Mouse (Mus musculus) lung, embryonic 16.5 days (tissue): ENCODE data around the gene Auts2. TPM values are rescaled to one million over a fixed set of nuclear protein-coding genes. Genes with fewer than 3 reads are reported as not detected.

Experiments used
- ATAC-seq: fragments of 200-750 bp; cut with Nextera tagmentation; 2 replicates; pipeline ENCODE4 v1.8.0; 2017; ENCODE audit warnings: low read depth, mild to moderate bottlenecking, moderate library complexity
- H3K27ac ChIP-seq: fragments of 300-500 bp; sonication (generic); 2 replicates; pipeline ENCODE4 v1.5.1; 2014; ENCODE audit warnings: mild to moderate bottlenecking, control low read depth, low read length
- H3K27me3 ChIP-seq: fragments of 300-500 bp; sonication (generic); 2 replicates; pipeline ENCODE4 v1.6.1; 2014; ENCODE audit warnings: low read depth, low read length, mixed read lengths; ENCODE audit not compliant: control insufficient read depth, insufficient read depth
- H3K36me3 ChIP-seq: fragments of 300-500 bp; sonication (generic); 2 replicates; pipeline ENCODE4 v1.6.1; 2014; ENCODE audit warnings: low read length; ENCODE audit not compliant: control insufficient read depth, insufficient read depth
- H3K4me1 ChIP-seq: fragments of 300-500 bp; sonication (generic); replicated peaks from 2 replicates; pipeline ENCODE4 v1.6.1; 2014; ENCODE audit warnings: low read length, mixed read lengths; ENCODE audit not compliant: control insufficient read depth, insufficient read depth
- H3K4me2 ChIP-seq: fragments of 300-500 bp; sonication (generic); 2 replicates; pipeline ENCODE4 v1.6.1; 2014; ENCODE audit warnings: low read depth, low read length, control low read depth
- H3K4me3 ChIP-seq: fragments of 300-500 bp; sonication (generic); 2 replicates; pipeline ENCODE4 v1.5.1; 2014; ENCODE audit warnings: mild to moderate bottlenecking, low read length, control low read depth
- H3K9ac ChIP-seq: fragments of 300-500 bp; sonication (generic); 2 replicates; pipeline ENCODE4 v1.6.1; 2014; ENCODE audit warnings: low read length, control low read depth
- H3K9me3 ChIP-seq: fragments of 300-500 bp; sonication (generic); 2 replicates; pipeline ENCODE4 v1.6.1; 2016; ENCODE audit warnings: low read length; ENCODE audit not compliant: control insufficient read depth
- WGBS: fragments of 180-500 bp; shearing (Covaris S2); extraction: QIAGEN DNeasy Blood & Tissue Kit; methylation state at CpG from one replicate; pipeline ENCODE4 v1.1.7; 2014; 5-methylcytosine and 5-hydroxymethylcytosine counted together
- polyA plus RNA-seq: library from polyadenylated mRNA; unstranded; fragments of >200 nt; fragmentation: Nextera tagmentation; extraction: Ambion mirVana; gene quantifications from 2 replicates; pipeline ENCODE4 v1.2.1, GENCODE M21; 2015

The Auts2 gene
- polyA plus RNA-seq, 1 experiment from 2014 or later = 12.3 TPM

- H3K9me3 ChIP-seq = no peaks in the 10 kb centered on the region
- H3K4me3 ChIP-seq = no peak overlapping the region
- no peak for ATAC-seq
- no peaks in the 10 kb centered on the region for H3K36me3 ChIP-seq
- no peak overlapping the region for H3K4me2 ChIP-seq
- WGBS = 68% methylated on average over 4 of the region's 4 CpGs
- peaks cover 35% of the 10 kb centered on the region for H3K4me1 ChIP-seq
- H3K27ac ChIP-seq = no peak overlapping the region
- H3K9ac ChIP-seq = no peak overlapping the region
- no peaks in the 10 kb centered on the region for H3K27me3 ChIP-seq
Measured at GRCm38 (mm10) chr5:132332521-132332920, 210.6 kb downstream of the Auts2 start.

DNA sequence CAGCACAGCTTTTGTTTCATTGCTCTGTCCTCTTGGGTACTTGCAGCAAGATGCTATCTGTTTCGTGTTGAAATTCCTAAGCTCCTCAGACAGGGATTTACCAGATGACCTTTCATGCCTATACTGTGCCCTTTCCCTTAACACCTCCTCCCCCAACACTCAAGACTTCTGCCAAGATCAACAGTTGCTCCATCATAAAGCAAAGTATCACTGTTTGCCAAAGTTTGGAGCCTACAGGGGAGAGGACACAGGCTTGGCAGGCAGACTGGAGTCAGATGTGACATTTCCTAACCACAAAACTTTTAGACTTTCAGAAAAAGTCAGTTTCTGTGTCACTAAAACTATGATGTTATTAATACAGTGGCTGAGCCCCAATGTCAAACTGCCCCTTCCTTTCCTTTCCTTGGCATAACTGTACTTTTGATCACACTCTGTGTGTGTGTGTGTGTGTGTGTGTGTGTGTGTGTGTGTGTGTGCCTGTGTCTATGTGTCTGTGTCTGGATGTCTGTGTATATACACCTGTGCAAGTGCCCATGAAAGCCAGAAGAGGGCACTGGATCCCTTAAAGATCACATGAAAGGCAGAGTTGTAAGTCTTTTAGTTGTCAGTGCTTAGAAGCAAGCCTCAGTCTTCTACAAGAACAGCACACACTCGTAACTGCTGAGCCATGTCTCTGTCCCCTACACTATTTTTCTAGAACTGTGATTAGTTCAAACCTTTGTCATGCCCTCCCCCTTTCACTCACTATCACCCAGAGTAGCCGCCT is 213.8 kb downstream of the Auts2 start:
- H3K27ac ChIP-seq = peak overlapping the region; percentile 18; the same call in 1 of the 2 replicates
- ATAC-seq = peak; percentile 96
- 48% methylated on average over 3 of the region's 3 CpGs for WGBS

GRCm38 (mm10) chr5:132324246-132324883 is 218.8 kb downstream of the Auts2 start:
- H3K36me3 ChIP-seq = no peaks in the 10 kb centered on the region
- no peak overlapping the region for H3K27ac ChIP-seq
- peaks cover 2% of the 10 kb centered on the region; the same call in 1 of the 2 replicates for H3K4me1 ChIP-seq
- H3K4me2 ChIP-seq = no peak overlapping the region
- ATAC-seq = no peak
- H3K27me3 ChIP-seq = no peaks in the 10 kb centered on the region
- H3K4me3 ChIP-seq = no peak overlapping the region
- 82% methylated on average over 6 of the region's 6 CpGs for WGBS
- no peak overlapping the region for H3K9ac ChIP-seq
- no peaks in the 10 kb centered on the region for H3K9me3 ChIP-seq

More for the DNA sequence above, 213.8 kb downstream of the Auts2 start:
- Histone ChIP-seq H3K9me3 (no peaks in the 10 kb centered on the region), H3K4me3 (no peak overlapping the region), H3K4me1 (peaks cover 23% of the 10 kb centered on the region), H3K36me3 (no peaks in the 10 kb centered on the region), H3K4me2 (no peak overlapping the region), H3K27me3 (no peaks in the 10 kb centered on the region), H3K9ac (no peak overlapping the region)

DNA sequence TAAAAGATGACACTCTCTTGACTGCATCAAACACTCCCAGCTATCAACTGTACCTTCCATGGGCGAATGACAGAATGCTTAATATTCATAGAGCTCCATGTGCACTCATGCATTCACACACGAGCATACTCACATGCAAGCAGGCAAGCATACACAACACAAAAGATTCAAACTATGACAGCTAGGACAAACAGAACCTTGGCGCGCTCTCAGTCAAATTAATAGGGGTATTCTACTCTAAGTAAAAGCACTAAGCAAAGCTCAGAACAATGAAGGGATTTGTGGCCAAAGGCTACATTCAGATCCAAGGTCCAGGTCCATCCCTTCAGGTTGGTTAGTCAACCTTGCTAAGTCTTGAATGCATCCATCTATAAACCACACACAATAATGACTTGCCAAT is 219.5 kb downstream of the Auts2 start:
- WGBS = 85% methylated on average over 4 of the region's 4 CpGs

DNA sequence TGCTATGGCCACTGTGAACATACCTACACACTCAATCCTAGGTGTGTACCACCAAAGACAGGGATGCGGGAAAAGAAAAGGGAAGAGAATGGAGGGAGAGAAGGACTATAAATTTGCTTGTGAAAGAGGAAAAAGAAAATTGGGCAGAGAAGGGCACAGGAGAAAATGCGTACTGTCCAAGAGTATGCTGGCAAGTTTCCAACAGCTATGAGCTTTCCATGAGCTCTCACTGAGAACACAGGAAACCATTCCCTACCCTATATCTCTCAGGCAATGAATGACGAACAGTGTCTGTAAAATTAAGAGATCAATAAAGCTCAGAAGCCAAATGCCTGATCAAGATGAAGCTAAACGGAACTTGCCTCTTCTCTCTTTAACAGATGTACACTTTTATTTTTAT is 220.2 kb downstream of the Auts2 start:
- Histone ChIP-seq H3K4me2 (no peak overlapping the region), H3K4me3 (no peak overlapping the region), H3K27me3 (no peaks in the 10 kb centered on the region), H3K9me3 (no peaks in the 10 kb centered on the region), H3K27ac (no peak overlapping the region), H3K4me1 (no peaks in the 10 kb centered on the region), H3K9ac (no peak overlapping the region), H3K36me3 (no peaks in the 10 kb centered on the region)
- no peak for ATAC-seq
- 62% methylated on average over 4 of the region's 4 CpGs for whole genome bisulfite sequencing

More for the DNA sequence above, 219.5 kb downstream of the Auts2 start:
- Histone ChIP-seq H3K36me3 (no peaks in the 10 kb centered on the region), H3K4me1 (no peaks in the 10 kb centered on the region; the same call in 1 of the 2 replicates), H3K4me3 (no peak overlapping the region), H3K27me3 (no peaks in the 10 kb centered on the region), H3K9ac (no peak overlapping the region), H3K27ac (no peak overlapping the region), H3K4me2 (no peak overlapping the region), H3K9me3 (no peaks in the 10 kb centered on the region)
- ATAC-seq = no peak

- no peak overlapping the region for H3K4me2 ChIP-seq
- H3K27me3 ChIP-seq = no peaks in the 10 kb centered on the region
- no peaks in the 10 kb centered on the region for H3K9me3 ChIP-seq
- H3K27ac ChIP-seq = no peak overlapping the region
- H3K36me3 ChIP-seq = no peaks in the 10 kb centered on the region
- WGBS = 75% methylated on average over 9 of the region's 9 CpGs
- ATAC-seq = no peak
- H3K9ac ChIP-seq = no peak overlapping the region
- H3K4me1 ChIP-seq = no peaks in the 10 kb centered on the region
- no peak overlapping the region for H3K4me3 ChIP-seq
Measured at GRCm38 (mm10) chr5:132318026-132318765, 224.9 kb downstream of the Auts2 start.

- Histone ChIP-seq H3K4me2 (no peak overlapping the region), H3K27ac (no peak overlapping the region), H3K9me3 (no peaks in the 10 kb centered on the region), H3K9ac (no peak overlapping the region), H3K4me3 (no peak overlapping the region), H3K4me1 (no peaks in the 10 kb centered on the region), H3K36me3 (no peaks in the 10 kb centered on the region), H3K27me3 (no peaks in the 10 kb centered on the region)
- no peak for ATAC-seq
- 43% methylated on average over 6 of the region's 6 CpGs for WGBS
Measured at GRCm38 (mm10) chr5:132316897-132317296, 226.2 kb downstream of the Auts2 start.

GRCm38 (mm10) chr5:132314300-132314699 is 228.8 kb downstream of the Auts2 start:
- Histone ChIP-seq H3K4me2 (no peak overlapping the region), H3K27me3 (no peaks in the 10 kb centered on the region), H3K4me3 (no peak overlapping the region), H3K9ac (no peak overlapping the region), H3K36me3 (no peaks in the 10 kb centered on the region), H3K27ac (no peak overlapping the region), H3K9me3 (no peaks in the 10 kb centered on the region), H3K4me1 (no peaks in the 10 kb centered on the region)
- no peak for ATAC-seq
- WGBS = 82% methylated on average over 5 of the region's 5 CpGs

DNA sequence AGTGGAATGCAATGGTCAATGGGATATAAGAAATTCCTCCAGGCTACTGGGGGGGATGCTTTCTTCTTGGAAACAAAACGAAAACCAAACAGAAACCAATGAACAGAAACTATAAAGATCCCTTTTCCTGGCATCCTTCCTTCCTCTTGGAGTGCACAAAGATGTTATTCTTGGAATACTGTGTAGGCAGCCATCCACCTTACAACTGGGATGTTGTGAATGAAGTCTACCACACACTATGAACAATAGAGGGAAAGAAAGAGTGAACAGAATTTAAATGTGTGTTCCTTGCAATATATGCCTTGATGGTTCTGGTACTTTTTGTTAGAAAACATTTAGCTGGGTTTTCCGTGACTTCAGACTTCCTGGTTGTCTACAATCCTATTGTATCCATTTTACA is 236.1 kb downstream of the Auts2 start:
- H3K9ac ChIP-seq = no peak overlapping the region
- H3K4me3 ChIP-seq = no peak overlapping the region
- no peaks in the 10 kb centered on the region for H3K9me3 ChIP-seq
- no peaks in the 10 kb centered on the region for H3K36me3 ChIP-seq
- 72% methylated on average over 2 of the region's 2 CpGs for WGBS
- no peaks in the 10 kb centered on the region for H3K27me3 ChIP-seq
- no peak for ATAC-seq
- H3K4me1 ChIP-seq = peaks cover 2% of the 10 kb centered on the region; the same call in 1 of the 2 replicates
- no peak overlapping the region for H3K4me2 ChIP-seq
- no peak overlapping the region for H3K27ac ChIP-seq
